Mouse (Mus musculus) thymus, adult 18-20 months (tissue): Measurements from ENCODE around the gene Tmem40.

Experiments
- DNase-seq, 2 experiments: peaks; one replicate each; pipeline ENCODE4 v3.0.0; 2022; ENCODE audit warnings: mixed read lengths in 2 of 2

The Tmem40 gene

DNA sequence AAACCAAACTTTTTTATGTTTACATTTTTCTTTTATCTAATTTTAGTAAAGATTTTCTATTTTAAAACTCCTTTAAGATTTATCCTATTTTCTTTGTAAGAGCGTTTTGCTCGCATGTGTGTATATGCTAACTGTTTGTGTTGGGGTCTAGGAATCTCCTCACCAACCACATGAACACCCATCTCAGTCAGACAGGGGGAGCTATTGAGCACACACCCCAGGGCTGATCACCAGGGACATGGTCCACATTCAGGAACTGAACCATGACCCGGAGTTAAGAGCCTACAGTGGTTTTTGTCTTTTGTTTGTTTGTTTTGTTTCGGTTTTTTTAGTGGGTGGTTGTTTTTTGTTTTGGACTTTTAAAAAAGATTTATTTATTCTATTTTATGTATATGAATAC, 63.5 kb downstream of the Tmem40 start:
- DNase-seq, result no peak

DNA sequence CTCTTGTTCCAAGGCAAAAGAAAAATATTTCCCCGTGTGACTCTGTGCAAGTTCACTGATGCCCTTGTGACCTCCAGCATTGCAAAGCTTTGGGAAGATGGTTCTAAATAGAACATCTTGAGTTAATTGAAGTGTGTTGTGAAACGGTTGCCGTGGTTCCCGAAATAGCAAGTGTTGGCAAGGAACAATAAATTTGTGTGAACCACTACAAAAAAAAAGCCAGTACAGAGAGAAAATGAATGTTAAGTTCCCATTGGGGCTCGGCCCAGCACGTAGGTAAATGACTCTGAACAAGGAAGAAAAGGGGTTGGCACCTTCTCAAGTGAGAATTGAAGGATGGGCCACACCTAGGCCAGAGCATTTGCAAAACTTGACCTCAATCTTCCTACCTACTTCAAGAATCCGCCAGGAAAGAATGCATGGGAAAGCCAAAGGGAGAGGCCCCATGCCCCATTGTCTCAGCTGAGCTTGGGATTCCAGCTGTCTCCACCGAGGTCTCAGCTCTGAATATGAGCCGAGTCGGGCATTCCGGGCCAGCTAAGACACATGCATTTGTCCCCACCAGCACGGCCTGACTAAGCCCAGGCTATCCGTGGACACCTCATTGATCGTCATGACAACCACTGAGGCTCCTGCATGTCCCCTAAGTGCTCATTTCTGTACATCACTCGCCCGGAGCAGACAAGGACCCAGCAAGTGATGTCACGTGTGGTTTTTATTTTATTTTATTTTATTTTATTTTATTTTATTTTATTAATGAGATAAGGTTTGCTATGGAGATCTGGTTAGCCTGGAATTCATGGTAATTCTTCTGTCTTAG, 64.3 kb downstream of the Tmem40 start:
- DNase-seq, result no peak

DNA sequence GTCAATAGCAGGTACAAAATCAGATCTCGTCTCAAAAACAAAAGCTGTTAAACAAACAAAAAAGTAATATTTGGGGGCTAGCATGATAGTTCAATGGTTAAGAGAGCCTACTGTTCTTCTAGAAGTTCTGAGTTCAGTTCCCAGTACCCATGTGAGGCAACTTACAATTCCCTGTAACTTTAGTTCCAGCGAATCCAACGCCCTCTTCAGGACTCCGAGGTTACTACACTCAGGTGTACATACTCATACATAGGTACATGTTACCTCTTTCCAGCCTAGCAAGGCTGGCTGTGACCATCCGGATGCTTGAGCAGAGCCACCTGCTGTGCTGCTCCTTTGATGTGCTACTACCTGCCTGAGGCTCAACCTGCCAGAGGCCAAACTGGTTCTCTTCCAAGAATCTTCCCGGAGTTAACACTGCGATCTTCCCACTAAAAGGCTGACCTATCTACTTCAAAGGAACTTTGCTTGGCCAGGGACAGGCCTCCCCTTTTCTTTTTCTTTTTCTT, 65.4 kb downstream of the Tmem40 start:
- no peak for DNase-seq

DNA sequence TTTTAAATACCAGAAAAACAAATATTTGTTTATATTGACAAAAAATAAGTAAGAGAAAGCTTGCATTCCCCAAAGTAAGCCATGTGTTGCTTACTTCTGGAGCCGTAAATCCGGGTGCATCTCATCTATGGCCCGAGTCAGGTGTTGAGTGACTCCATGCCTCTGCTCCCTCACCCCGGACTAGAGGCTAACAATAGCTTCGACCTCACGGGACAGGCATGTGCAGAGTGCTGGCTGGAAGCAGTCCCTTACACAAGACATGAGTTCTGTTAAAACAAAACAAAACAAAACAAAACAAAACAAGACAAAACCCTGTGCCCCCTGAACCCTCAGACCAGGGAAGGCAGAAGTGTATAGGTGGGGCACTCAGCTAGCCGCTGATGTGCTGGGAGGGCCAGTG, 67.1 kb downstream of the Tmem40 start:
- DNase-seq, result no peak

DNA sequence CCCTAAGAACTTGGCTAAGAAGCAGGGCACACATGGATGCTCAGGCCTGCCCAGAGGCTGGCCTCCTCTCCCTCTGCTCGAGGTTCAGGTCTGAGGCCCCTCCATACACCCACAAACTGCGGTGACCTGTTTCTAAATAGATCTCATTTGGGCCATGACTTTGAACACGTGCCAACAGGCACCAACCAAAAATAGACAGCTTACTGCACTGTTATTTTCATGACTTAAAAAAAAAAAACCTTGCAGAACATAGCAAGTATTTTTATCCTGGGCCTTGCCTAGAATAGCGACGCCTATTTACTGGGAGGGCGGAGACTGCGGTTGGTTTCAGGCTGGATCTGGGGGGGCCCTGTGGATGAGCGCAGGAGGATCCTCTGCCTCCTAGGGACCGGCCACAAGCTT, 67.8 kb downstream of the Tmem40 start:
- DNase-seq, result no peak

DNA sequence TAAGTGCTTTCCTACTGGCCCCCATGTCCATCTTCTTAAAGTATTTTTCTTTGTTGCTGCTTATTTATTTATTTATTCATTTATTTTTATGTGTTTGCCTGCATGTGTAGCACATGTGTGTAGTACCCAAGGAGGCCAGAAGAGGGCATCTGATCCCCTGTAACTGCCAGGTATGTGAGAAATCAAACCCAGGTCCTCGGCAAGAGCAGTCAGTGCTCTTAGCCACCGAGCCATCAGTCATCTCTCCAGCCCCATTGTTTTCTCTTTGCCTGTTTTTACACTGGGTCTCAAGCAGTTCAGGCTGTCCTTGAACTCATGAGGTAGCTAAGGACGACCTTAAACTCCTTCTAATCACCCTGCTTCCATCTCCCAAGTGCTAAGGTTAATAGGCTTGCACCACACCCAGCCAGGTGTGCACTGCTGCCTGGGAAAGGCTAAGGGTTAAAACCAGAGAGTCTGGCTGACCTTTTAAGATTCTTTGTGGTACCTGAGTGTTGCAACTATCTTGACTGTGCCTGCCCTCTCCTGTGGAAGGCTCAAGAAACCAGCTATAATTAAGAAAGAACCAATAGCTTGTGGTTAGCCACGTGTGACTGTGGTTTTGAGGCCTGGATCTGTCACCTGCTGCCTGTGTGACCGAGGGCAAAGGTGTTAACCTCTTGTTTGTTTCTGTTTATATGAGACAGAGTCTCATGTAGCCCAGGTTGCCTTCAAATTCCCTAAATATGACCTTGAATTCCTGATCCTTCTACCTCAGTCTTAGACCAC, 69.1 kb downstream of the Tmem40 start:
- DNase-seq, result no peak

DNA sequence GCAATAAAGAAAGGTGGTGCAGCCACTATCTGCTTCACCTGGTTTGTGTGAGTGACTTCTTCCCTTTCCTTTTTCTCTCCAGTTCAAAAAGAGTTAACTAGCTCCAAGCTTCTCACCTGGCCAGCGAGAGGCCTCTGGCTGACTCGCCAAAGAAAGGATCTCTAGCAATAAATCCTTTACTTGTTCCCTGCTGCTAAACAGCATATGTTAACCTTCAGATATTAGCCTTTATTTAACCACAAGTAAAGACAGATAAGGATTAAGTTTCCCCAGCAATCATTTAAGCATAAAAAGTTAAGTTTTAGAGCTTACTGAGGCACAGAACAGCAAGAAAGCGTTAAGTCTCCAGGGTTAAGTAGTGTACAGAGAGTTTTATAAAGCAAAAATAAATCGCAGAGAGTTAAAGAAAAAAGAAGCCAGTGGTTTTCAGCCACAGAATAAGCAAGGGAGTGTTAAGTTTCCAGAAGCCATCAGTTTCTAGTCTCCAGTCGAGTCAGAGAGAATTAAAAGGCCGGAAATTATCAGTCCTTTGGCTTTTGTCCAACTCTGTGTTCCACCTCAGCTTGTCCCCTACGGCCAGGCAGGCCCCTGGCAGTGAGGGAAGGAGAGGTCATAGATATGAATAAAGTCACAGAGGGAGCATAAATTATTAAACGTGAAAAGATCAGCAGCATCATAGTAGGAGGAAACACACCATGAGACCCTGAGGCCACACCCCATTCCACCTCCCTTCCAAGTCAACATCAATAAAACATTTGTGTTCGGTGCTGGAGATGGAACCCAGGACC, 69.9 kb downstream of the Tmem40 start:
- no peak for DNase-seq

DNA sequence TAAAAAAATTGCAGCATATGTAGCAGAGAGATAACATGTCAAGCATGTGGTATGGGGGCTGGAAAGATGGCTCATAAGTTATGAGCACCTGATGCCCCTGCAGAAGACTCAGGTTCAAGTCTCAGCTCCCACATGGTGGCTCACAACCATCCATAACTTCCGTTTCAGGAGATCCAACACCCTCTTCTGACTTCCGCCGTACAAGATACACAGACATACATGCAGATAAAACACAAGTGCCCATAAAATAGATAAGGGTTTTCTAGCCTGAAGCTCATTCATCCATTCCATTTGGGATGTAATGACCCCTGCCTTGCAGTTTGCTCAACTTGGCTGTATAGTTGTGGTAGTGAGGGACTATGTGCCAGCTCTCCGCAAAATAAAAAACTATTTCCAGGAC, 72.1 kb downstream of the Tmem40 start:
- DNase-seq, result no peak

DNA sequence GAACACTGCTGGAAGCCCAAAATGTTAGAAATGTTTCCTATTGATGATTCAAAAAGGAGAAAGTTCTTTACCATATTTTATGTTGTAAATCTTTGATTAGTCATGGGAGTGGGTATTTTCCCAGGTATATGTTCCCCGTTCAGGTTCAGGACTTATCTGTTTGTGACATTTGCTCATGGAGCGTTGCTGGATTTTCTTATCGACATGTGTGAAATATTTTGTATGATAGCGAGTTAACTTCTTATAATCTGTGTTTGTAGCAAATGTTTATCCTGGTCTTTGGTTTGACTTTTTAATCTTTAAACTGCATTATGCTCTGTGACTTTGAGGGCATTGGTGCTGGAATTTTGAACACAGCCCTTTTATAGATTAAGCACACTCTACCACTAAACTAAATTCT, 73.6 kb downstream of the Tmem40 start:
- no peak for DNase-seq

DNA sequence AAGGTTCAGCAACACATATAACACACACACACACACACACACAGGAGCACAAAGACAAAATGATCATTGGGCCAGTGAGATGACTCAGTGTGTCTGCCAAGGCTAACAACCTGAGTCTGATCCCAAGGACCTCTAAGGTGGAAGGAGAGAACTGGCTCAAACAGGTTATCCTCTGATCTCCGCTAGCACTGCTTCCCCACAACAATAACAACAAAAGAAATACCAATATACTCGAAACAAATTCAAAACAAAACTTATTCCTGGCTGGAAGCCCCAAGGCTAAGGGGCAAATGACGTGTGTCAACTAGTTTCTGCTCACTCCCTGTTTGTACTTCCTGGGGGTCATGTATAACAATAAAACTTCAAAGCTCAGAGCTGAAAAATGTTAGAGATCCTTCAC, 74.5 kb downstream of the Tmem40 start:
- no peak for DNase-seq

DNA sequence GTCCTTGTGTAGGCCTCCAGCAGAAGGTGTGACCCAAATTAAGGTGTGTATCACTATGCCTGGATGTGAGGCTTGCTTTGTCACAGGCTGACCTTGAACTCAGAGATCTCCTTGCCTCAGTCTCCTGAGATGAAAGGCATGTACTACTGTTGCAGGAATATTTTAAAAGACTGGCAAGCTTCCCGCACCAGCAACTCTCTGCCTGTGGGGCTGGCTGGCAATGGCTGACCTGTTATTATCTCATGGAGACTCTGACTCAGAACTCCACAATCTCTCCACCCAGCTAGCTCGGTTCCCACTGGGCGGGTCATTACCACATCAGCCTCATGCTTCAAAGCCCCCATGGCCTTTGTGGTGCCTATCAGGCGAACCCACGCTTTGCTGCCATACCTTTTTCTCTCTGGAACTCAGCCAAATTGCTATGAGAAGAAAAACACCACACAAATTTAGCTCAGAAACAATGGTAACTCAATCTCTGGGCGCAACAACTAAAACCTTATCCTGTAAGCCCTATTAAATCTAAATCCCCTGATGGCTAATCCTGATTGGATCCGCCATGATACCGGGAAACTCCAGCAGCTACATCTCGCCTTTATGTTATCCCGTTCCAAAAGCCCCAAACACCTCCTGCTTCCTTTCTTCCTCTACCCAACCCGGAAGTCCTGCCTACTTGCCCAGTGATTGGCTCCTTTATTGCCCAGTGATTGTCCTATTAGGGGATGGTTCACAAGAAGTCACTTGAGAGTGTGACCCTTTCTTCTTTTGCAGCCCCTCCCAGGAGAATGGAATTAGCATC, 77.2 kb downstream of the Tmem40 start:
- DNase-seq, result no peak

DNA sequence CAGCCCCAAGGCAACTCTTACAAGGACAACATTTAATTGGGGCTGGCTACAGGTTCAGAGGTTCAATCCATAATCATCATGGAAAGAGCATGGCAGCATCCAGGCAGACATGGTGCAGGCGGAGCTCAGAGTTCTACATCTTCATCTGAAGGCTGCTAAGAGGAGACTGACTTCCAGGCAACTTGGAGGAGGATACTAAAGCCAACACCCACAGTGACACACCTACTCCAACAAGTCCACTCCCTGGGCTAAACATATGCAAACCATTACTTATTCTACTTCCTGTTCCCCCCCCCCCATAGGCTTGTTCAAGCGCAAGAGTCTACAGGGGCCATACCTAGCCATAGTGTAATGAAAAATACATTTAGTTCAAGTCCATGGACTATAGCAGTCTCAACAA, 77.9 kb downstream of the Tmem40 start:
- DNase-seq, result no peak

DNA sequence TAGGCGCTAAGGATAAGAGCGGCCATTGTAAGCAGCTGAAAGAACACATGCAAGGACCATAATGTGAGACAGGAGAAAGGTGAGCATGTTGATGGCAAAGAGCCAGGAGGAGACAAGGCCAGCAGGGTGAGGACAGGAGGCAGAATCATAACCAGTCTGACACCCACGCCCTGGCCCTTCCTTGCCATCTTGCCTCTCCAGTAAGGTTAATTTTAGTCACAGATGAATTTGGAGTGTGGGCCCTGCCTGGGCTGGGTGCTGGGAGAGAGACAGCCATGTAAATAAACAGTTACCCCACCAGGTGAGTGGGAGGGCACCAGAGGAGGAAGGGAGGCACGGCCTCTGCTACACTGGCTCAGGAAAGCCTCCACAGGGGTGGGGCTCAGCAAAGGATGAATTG, 81.1 kb downstream of the Tmem40 start:
- no peak for DNase-seq
